Mouse (Mus musculus) lung, adult 2 months (tissue): ENCODE measurements around the gene Per1.

Source experiments
- CTCF ChIP-seq: fragments of 200-500 bp; IDR thresholded peaks from 2 replicates; pipeline ENCODE4 v1.5.1; 2011; ENCODE audit warnings: mild to moderate bottlenecking, low read length, control low read depth; ENCODE audit not compliant: insufficient read depth
- POLR2A ChIP-seq: fragments of 200-500 bp; IDR thresholded peaks from 2 replicates; pipeline ENCODE4 v1.6.1; 2011; ENCODE audit warnings: low read depth, mild to moderate bottlenecking, control low read depth, low read length, borderline replicate concordance; ENCODE audit errors: extremely low read depth

GRCm38 (mm10) chr11:69062194-69062760, 32.7 kb upstream of the Per1 start:
- TF ChIP-seq CTCF = no peak
- TF ChIP-seq POLR2A = peak; percentile 51; the same call in 1 of the 2 replicates
